Mouse (Mus musculus): Measurements from ENCODE around the gene Hsf4. TPM values are rescaled to one million over a fixed set of nuclear protein-coding genes. Genes with fewer than 3 reads are reported as not detected.
"Not testable (repeated sequence)": the region's sequence is repeated elsewhere in the genome, so short reads cannot be mapped to it uniquely, and the experiment has no call there.

Gene Hsf4
- polyA plus RNA-seq (2015; fragmentation: Nextera tagmentation; extraction: Ambion mirVana): 0.15 TPM in 1 of 2 replicates, not detected in the other

GRCm38 (mm10) chr8:105269461-105269947, at the start of gene Hsf4:
TSS of gene Hsf4 (plus strand) at chr8:105269801.
- WGBS: under 1% methylated on average over 42 of the region's 42 CpGs
- H3K36me3 ChIP-seq: no peaks in the 10 kb centered on the region
- peaks cover 40% of the 10 kb centered on the region for H3K4me1 ChIP-seq
- peak within 1 kb of the TSS; percentile 60 for H3K4me3 ChIP-seq
- H3K9ac ChIP-seq: peak within 1 kb of the TSS; percentile 74
- peak within 1 kb of the TSS; percentile 96 for H3K4me2 ChIP-seq
- peaks cover 93% of the 10 kb centered on the region for H3K27me3 ChIP-seq (replicated peaks)
- 0 out of 2 replicates have a peak, but pooled peaks cover 6% of the 10 kb centered on the region for H3K9me3 ChIP-seq
- H3K27ac ChIP-seq (replicated peaks): no peak within 1 kb of the TSS
- ATAC-seq (ENCODE audit: extremely low read depth, insufficient number of reproducible peaks, low FRiP score, low TSS enrichment): no peak

- no peaks in the 10 kb centered on the region for H3K36me3 ChIP-seq
- no peaks in the 10 kb centered on the region for H3K27me3 ChIP-seq (replicated peaks)
- no peak overlapping the region for H3K4me3 ChIP-seq
- no peaks in the 10 kb centered on the region for H3K9me3 ChIP-seq
- peak overlapping the region; percentile 87; the same call in 1 of the 2 replicates for H3K9ac ChIP-seq
- H3K4me1 ChIP-seq: peaks cover 18% of the 10 kb centered on the region
- 68% methylated on average over 7 of the region's 7 CpGs for WGBS
- peak overlapping the region; percentile 82 for H3K4me2 ChIP-seq
- peak overlapping the region; percentile 92; the same call in 1 of the 2 replicates for H3K27ac ChIP-seq (replicated peaks)
- no peak for ATAC-seq (ENCODE audit: extremely low read depth, insufficient number of reproducible peaks, low FRiP score, low TSS enrichment)
Observed at GRCm38 (mm10) chr8:105223850-105224249, 45.8 kb upstream of the Hsf4 start.

- Histone ChIP-seq H3K36me3 (no peaks in the 10 kb centered on the region), H3K4me1 (peaks cover 18% of the 10 kb centered on the region), H3K4me2 (peak within 1 kb of the TSS; percentile 82), H3K9me3 (no peaks in the 10 kb centered on the region), H3K4me3 (peak within 1 kb of the TSS; percentile 70), H3K9ac (peak within 1 kb of the TSS; percentile 87), H3K27ac (replicated peaks) (peak within 1 kb of the TSS; percentile 92), H3K27me3 (replicated peaks) (no peaks in the 10 kb centered on the region)
- ATAC-seq (ENCODE audit: extremely low read depth, insufficient number of reproducible peaks, low FRiP score, low TSS enrichment): peak; percentile 89; the same call in 1 of the 2 replicates
- 3% methylated on average over 34 of the region's 34 CpGs for WGBS
Observed at GRCm38 (mm10) chr8:105224413-105225271, 45.0 kb upstream of the Hsf4 start, which contains the start of gene D230025D16Rik. TSS of gene D230025D16Rik (plus strand) at chr8:105225145.

- Histone ChIP-seq H3K4me1 (peaks cover 18% of the 10 kb centered on the region), H3K27me3 (replicated peaks) (no peaks in the 10 kb centered on the region), H3K36me3 (no peaks in the 10 kb centered on the region), H3K27ac (replicated peaks) (peak overlapping the region; percentile 92), H3K4me2 (peak overlapping the region; percentile 82), H3K4me3 (peak overlapping the region; percentile 70), H3K9me3 (no peaks in the 10 kb centered on the region), H3K9ac (peak overlapping the region; percentile 87)
- ATAC-seq (ENCODE audit: extremely low read depth, insufficient number of reproducible peaks, low FRiP score, low TSS enrichment): no peak; the same call in none of the 2 replicates
- under 1% methylated on average over 27 of the region's 27 CpGs for WGBS
Observed at GRCm38 (mm10) chr8:105225272-105225593, 44.4 kb upstream of the Hsf4 start.

GRCm38 (mm10) chr8:105225917-105226316, 43.7 kb upstream of the Hsf4 start:
- Histone ChIP-seq H3K27ac (replicated peaks) (peak overlapping the region; percentile 92; the same call in 1 of the 2 replicates), H3K4me3 (peak overlapping the region; percentile 70), H3K4me1 (peaks cover 21% of the 10 kb centered on the region), H3K4me2 (peak overlapping the region; percentile 82), H3K27me3 (replicated peaks) (no peaks in the 10 kb centered on the region), H3K9ac (peak overlapping the region; percentile 87), H3K9me3 (no peaks in the 10 kb centered on the region), H3K36me3 (no peaks in the 10 kb centered on the region)
- ATAC-seq (ENCODE audit: extremely low read depth, insufficient number of reproducible peaks, low FRiP score, low TSS enrichment): no peak
- 25% methylated on average over 6 of the region's 6 CpGs for WGBS

GRCm38 (mm10) chr8:105231503-105232320, 37.9 kb upstream of the Hsf4 start:
- WGBS: 80% methylated on average over 12 of the region's 12 CpGs
- no peak overlapping the region for H3K4me2 ChIP-seq

GRCm38 (mm10) chr8:105232321-105232693, 37.3 kb upstream of the Hsf4 start:
- H3K9ac ChIP-seq; H3K4me1 ChIP-seq; H3K27me3 ChIP-seq (replicated peaks); ATAC-seq (ENCODE audit: extremely low read depth, insufficient number of reproducible peaks, low FRiP score, low TSS enrichment); H3K4me3 ChIP-seq; H3K9me3 ChIP-seq; H3K4me2 ChIP-seq; H3K27ac ChIP-seq (replicated peaks): not testable (repeated sequence)
- 90% methylated on average over 4 of the region's 4 CpGs for WGBS
- peaks cover 19% of the 10 kb centered on the region for H3K36me3 ChIP-seq

More at GRCm38 (mm10) chr8:105231503-105232320, 37.9 kb upstream of the Hsf4 start:
- Histone ChIP-seq H3K9ac (no peak overlapping the region), H3K27me3 (replicated peaks) (no peaks in the 10 kb centered on the region), H3K36me3 (peaks cover 19% of the 10 kb centered on the region), H3K4me1 (0 out of 2 replicates have a peak, but pooled peaks cover 7% of the 10 kb centered on the region), H3K27ac (replicated peaks) (no peak overlapping the region), H3K4me3 (no peak overlapping the region), H3K9me3 (no peaks in the 10 kb centered on the region)
- no peak for ATAC-seq (ENCODE audit: extremely low read depth, insufficient number of reproducible peaks, low FRiP score, low TSS enrichment)

- 79% methylated on average over 1 of the region's 1 CpGs for WGBS
- Histone ChIP-seq H3K27me3 (replicated peaks) (no peaks in the 10 kb centered on the region), H3K27ac (replicated peaks) (no peak overlapping the region), H3K9ac (no peak overlapping the region), H3K4me3 (no peak overlapping the region), H3K9me3 (no peaks in the 10 kb centered on the region), H3K4me2 (no peak overlapping the region), H3K36me3 (peaks cover 20% of the 10 kb centered on the region), H3K4me1 (0 out of 2 replicates have a peak, but pooled peaks cover 7% of the 10 kb centered on the region)
- no peak for ATAC-seq (ENCODE audit: extremely low read depth, insufficient number of reproducible peaks, low FRiP score, low TSS enrichment)
Observed at GRCm38 (mm10) chr8:105233126-105233935, 36.3 kb upstream of the Hsf4 start.

- Histone ChIP-seq H3K9me3 (no peaks in the 10 kb centered on the region), H3K36me3 (peaks cover 38% of the 10 kb centered on the region), H3K9ac (no peak overlapping the region), H3K4me2 (no peak overlapping the region), H3K27me3 (replicated peaks) (no peaks in the 10 kb centered on the region), H3K27ac (replicated peaks) (no peak overlapping the region), H3K4me1 (0 out of 2 replicates have a peak, but pooled peaks cover 7% of the 10 kb centered on the region), H3K4me3 (no peak overlapping the region)
- no peak for ATAC-seq (ENCODE audit: extremely low read depth, insufficient number of reproducible peaks, low FRiP score, low TSS enrichment)
- 70% methylated on average over 1 of the region's 1 CpGs for WGBS
Observed at GRCm38 (mm10) chr8:105235206-105235605, 34.4 kb upstream of the Hsf4 start.

GRCm38 (mm10) chr8:105237442-105238142, 32.0 kb upstream of the Hsf4 start:
- 90% methylated on average over 14 of the region's 14 CpGs for WGBS
- peaks cover 60% of the 10 kb centered on the region for H3K36me3 ChIP-seq
- no peaks in the 10 kb centered on the region for H3K27me3 ChIP-seq (replicated peaks)
- H3K9ac ChIP-seq: no peak overlapping the region
- no peak overlapping the region for H3K27ac ChIP-seq (replicated peaks)
- H3K4me1 ChIP-seq: no peaks in the 10 kb centered on the region
- H3K4me2 ChIP-seq: no peak overlapping the region
- H3K4me3 ChIP-seq: no peak overlapping the region
- no peaks in the 10 kb centered on the region for H3K9me3 ChIP-seq
- ATAC-seq (ENCODE audit: extremely low read depth, insufficient number of reproducible peaks, low FRiP score, low TSS enrichment): no peak

Measured in heart, embryonic 13.5 days (tissue).